Mouse (Mus musculus) cerebellum, postnatal 4 days (tissue): ENCODE measurements around the gene Dupd1.
A peak's percentile ranks its signal among the peaks of the same experiment; 100 is the strongest.
"Not testable (repeated sequence)": the region's sequence is repeated elsewhere in the genome, so short reads cannot be mapped to it uniquely, and the experiment has no call there.

Source experiments
- DNase-seq, 2 experiments: peaks; one replicate each; pipeline ENCODE4 v3.0.0; 2022; ENCODE audit warnings: low spot score in 2 of 2, mixed read lengths in 1 of 2

The Dupd1 gene

DNA sequence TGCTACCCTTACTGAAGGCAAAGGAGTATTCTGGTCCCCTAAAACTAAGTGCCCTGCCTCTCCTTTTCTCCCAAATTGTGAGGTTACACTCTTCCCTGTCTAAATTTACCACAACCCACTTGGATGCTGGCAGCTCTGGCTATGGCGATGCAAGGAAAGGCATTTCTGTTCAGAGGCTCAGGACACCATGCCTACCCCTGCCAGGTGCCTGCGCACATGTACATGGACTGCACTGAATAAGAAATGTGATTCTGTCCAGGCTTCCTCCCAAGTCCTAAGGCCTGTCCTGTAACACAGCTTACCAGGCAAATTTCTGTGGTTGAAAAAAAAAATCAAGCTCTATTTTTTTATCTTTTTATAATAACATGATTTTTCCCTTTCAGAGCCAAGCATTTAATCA is 38.2 kb downstream of the Dupd1 start:
- DNase-seq: no peak

DNA sequence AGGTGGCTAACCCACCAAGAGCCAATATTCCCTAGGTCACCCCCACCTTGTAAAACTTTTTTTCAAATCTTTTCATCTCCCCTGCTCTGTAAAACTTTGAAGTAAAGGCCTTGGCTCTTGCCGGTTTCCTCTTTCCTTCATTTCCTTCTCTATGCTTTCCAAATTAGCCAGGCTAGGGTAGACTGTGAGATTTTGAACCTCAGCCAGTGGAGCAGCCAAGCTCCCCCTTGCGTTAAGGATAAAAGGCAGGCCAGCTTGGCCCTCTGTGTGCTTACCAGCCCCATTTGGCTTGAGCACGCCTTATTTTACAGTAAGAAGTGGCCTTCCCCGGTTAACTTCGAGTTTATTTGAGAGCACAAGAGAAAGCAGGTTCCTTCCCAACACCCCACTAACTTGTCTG is 39.9 kb downstream of the Dupd1 start:
- no peak for DNase-seq

DNA sequence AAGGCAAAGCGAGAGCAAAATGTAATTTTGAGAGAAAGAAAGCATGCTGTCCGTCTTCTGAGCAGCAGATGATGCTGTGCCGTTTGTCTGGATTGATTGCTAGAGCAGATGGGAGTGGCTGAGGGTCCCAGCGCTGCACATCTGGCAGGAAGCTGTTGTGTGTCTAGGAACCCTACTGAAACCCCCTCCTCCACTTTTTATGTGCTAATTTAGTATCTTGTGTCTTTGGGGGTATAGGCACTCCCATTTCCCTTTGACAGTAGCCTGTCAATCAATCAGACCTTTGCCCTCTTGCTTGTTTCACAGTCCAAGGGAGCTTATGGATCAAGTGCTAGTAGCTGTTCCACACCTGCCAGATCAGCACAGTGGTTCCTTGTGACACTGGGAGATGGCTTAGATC is 41.3 kb downstream of the Dupd1 start:
- DNase-seq: no peak

DNA sequence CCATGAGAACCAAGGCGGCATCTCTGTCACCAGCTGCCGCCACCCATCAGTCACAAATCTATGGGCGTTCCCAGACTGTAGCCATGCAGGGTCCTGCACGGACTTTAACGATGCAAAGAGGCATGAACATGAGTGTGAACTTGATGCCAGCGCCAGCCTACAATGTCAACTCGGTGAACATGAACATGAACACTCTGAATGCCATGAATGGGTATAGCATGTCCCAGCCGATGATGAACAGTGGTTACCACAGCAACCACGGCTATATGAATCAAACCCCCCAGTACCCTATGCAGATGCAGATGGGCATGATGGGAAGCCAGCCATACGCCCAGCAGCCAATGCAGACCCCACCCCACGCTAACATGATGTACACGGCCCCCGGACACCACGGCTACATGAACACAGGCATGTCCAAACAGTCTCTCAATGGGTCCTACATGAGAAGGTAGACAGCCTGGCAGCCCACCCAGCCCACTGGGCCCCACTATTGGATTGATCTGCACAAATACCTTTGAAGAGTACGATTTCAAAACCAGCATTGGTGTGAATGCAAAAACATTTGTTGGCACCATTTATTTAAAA is 43.9 kb downstream of the Dupd1 start:
- DNase-seq: not testable (repeated sequence)

DNA sequence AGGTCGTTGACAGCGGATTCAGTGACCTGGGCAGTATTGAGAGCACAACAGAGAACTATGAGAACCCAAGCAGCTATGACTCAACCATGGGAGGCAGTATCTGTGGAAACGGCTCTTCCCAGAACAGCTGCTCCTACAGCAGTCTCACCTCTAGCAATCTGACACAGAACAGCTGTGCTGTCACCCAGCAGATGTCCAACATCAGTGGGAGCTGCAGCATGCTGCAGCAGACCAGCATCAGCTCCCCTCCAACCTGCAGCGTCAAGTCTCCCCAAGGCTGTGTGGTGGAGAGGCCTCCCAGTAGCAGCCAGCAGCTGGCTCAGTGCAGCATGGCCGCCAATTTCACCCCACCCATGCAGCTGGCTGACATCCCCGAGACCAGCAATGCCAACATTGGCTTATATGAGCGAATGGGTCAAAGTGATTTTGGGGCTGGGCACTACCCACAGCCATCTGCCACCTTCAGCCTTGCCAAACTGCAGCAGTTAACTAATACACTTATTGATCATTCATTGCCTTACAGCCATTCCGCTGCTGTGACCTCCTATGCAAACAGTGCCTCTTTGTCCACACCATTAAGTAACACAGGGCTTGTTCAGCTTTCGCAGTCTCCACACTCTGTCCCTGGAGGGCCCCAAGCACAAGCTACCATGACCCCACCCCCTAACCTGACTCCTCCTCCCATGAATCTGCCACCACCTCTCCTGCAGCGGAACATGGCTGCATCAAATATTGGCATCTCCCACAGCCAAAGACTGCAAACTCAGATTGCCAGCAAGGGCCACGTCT is 44.5 kb downstream of the Dupd1 start:
- DNase-seq: no peak

DNA sequence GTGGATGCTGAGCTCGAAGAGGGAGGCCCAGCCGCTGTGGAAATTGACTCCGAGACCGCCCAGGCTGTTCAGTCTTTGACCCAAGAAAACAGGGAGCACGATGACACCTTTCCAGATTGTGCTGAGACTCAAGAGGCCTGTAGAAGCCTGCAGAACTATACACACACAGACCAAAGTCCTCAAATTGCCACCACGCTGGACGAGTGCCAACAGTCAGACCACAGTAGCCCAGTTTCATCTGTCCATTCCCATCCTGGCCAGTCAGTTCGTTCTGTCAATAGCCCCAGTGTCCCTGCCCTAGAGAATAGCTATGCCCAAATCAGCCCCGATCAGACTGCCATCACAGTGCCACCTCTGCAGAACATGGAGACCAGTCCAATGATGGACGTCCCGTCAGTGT is 45.2 kb downstream of the Dupd1 start:
- DNase-seq: no peak

DNA sequence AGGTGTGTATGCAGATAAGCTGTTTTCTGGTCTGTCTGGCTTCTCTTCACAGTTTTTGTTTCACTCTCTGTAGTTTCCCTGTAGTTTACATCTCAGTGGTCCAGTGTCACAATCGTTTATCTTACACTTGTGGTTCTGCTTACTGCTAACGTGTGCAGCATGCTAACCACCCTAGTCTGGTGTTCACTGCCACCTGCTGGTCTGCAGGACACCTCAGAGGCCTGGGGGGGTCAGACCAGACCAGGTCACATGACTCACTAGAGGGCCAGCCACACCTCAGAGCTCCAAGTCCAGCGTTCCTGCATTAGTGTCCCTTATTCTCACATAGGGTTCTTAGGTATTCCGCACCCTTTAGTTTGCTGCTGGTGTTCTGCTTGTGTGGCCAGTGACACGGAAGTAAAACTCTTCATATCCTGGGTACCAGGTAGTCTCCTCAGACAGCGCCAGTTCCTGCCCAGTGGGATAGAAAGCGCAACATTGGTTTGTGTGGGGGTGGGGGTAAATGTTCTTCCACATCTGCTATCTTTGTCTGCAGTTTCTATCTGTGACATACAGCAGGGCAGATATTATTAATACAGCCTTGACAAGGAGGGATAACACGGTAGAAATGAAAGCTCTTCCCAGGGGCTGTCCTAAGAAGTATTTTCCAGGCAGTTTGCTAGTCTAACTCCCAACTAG is 51.8 kb downstream of the Dupd1 start:
- no peak for DNase-seq

DNA sequence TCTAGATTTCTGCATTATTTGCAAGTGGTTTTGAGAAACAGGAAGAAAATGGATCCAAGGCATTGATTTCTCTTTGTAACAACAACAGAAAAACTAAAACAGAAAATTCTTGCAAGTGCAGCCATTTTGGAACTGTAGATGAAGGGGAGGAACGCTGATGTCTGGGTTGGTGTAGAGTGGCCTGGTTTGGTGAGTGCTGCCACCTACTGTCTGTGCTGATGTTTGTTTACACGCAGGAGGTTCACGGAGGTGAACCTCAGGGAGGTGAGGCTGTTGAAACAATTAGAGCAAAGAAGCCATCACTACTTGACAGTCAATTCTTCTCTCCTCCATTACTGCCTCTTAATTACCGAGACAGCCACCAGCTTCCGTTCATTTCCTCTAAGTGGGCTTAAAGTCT is 54.7 kb downstream of the Dupd1 start:
- peak; percentile 45 to 67 for DNase-seq

DNA sequence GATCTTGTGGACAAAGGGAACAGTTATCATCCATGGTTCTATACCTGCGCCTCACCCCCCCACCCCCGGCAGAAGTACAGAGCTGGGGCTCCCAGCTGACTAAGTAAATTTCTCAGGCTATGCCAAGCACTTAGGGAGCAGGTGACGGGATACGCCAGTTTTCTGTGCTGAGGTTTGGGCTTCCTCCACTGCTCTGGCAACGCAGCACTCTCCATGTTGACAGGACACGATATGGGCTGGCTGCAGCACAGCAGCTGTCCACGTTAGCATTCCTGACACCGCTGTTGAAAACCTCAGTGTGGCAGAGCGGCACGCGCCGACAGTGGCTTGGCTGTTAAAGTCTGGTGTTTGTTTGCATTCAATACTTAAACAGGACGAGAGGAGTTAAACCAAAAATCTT is 55.2 kb downstream of the Dupd1 start:
- DNase-seq: no peak

DNA sequence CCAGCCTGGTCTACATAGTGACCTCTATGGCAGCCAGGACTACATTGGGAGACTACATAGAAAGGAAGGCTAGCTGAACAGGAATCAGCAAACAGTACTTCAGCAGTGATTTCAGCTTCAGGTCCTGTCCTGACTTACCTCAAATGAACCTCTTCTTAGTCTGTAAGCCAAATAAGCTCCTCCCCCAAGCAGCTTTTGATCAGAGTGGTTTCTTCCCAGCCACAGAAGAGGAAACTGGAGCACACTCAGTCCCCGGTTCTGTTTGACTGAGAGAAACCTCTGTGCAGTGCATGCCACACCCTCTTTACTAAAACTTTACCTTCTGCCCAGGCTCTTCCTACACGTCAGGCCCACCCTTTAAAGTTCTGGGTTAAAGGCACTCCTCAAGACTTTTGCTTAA is 60.6 kb downstream of the Dupd1 start:
- no peak for DNase-seq

DNA sequence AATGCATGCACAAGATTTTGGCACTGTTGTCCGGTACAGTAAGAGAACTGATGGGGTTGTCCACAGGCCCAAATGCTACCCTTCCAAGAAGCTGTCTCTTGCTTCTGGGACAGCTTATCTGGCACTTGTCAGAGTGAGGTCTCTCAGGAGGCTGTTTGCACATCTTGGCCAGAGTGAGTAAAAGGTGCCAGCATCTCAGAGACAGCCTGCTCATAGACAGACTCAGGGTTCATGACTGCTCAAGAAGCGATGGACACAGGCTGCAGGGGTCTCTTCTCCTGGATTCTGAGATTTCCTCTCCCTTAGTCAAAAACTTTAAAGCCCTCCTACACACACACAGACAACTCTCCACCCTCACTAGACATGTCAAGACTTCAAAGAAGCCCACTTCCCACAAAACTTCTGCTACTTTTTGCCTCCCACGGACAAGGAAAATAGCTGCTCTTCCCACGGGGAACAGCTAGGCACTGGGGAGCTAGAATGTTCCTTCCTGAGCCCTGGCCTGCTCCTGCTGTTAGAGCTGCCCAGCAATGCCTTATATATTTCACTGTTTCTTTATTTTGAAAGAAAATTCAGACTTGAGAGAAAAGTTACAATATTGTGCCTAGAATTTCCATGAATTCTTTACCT is 73.5 kb downstream of the Dupd1 start:
- DNase-seq: no peak

DNA sequence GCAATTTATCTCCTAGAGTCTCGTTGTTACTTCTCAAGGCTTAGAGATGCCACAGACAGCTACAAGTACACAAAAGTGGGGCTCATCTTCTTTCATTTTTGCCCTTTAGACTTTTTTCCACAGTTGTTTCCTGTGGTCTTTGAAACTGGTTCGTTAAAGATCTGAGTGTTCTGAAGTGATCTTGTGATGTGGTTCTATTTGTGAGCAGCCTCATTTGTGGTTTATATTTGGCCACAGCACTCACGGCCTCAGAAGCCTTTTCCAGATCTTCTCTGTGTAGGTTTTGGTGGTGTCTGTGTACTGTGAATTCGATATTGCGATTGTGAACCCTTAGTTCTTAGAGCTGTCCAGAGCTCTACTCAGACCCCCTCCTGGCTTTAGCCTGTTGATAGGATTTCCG is 77.8 kb downstream of the Dupd1 start:
- no peak for DNase-seq

DNA sequence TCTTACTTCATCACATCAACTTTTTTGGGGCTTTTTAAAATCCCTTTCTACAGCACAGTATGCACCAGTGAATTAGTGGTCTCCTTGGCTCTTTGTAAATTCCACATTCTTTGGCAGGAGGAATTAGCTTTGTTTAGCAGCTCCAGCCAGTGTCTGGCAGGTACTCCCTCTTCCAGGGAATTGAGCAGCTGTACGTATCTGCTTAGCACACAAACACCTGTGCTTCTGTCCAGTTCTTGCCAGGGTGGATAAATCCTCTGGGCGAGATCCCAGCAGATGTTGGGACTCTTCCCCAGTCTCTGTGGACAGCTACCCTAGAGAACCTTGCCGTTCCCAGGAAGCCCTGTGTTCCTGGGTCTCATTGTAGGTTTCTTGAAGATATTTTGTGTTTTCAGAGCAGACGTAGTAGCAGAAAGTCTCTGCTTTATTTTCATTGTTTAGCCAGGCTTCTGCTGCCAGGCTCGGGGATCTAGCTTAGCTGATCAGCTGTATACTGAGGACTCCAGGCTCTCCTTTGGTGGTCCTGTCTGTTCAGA is 82.6 kb downstream of the Dupd1 start:
- no peak for DNase-seq
